Mouse (Mus musculus): Measurements from ENCODE around the gene E2f3.

E2f3 gene

DNA sequence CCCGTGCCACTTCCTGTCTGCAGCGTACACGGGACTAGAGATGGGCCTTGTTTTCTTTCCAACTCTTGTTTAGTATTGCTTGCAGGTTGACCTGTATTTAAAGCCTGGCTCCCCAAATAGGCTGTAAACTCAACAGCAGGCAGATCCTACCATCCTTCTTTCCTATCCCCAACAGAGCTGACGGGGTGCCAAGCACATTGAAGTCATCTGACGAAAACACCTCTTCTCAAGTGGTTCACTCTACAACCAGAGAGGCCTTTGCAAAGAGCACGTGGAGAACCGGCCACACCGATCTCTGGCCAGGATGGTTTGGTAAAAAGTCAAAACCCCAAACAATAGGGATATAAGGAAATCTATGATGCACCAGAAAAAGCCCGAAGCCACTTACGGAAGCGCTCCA, 8.5 kb downstream of the E2f3 start:
- no peak for DNase-seq

DNA sequence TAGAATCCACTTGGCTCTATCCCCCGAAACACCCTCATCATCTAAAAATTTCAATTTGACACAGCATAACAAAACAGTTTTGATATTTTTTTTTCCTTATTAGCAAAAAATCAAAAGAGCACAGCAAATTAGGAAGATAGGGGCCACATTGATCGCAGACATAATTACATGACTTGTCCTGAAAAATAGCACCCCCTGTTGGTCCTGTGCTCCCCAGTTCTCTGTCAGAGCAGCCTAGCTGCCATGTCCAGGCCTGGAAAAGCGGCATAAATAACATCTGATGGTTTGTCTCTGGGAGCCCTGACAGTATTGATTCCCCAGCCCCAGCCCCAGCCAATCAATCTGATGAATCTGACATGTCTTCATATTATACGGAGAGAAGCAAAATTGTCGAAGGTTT, 11.8 kb downstream of the E2f3 start:
- DNase-seq, result peak in 1 of 2 experiments; percentile 31

DNA sequence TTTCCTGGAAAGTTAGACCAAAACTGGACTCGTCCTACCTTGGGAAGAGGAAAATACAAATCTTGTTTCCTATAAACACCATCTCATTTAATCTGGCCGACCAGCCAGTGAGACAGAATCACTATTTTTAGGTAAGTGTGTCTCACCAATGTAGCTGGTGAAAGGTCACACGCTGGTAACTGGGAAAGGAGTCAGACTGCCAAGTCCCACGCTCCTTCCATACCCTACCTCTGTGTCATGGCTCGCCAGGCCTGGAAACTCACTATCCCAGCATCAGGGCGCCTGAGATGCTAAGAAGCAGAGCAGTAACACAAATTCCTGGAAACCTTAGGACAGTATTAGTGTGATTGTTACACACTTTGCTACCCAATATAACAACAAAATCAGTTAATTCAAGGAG, 12.3 kb downstream of the E2f3 start:
- no peak for DNase-seq

DNA sequence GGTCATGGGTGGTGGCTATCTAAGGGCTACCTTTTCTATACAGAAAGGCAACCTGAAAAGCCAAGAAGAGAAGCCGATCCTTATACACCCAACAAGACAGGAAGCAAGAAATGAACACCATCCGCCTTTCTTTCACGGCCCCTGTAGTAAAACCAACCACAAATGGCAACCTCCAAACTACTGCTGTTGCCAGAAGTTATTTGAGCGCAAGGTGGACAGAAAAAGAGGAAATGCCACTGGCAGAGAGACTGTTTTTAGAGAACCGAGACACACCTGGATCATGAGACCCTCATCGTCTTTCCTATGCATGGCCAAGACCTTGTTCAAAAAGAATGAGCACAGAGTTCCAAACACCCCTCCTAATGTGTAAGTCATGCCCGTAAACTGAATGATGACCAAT, 15.5 kb downstream of the E2f3 start:
- DNase-seq, result no peak

DNA sequence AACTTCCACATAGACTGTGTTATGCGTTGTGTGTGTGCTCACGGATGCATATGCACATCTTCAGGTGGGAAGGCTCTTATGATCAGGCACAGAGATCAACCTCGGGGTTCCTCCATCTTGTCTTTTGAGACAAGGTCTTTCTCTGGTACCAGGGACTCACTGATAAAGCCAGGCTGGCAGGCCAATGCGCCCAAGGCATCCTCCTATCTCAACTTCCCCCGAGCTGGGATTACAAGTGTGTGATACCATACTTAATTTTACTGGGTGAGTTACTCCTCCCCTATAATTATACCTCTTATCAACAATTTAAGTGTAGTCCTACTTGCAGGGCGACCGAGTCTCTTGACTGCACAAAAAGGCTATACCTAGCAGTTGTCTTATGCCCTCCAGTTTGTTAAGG, 17.2 kb downstream of the E2f3 start:
- no peak for DNase-seq

DNA sequence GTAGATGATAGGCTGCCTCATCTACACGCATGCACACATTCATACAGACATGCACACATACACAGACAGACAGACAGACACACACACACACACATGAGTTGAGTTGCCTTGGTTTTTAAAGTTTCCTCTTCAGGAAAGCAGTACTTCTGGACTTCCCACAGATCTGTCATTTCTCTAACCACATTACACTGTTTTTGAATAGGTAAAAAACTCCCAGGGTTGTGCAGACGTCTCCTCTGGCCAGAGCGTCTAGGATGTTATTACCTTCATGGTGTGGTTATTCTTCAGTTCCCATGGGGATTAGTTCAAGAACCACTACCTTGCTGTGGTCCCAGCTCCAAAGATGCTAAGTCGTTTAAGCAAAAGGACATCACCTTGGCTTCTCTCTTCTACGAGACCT, 18.5 kb downstream of the E2f3 start:
- DNase-seq, result no peak

DNA sequence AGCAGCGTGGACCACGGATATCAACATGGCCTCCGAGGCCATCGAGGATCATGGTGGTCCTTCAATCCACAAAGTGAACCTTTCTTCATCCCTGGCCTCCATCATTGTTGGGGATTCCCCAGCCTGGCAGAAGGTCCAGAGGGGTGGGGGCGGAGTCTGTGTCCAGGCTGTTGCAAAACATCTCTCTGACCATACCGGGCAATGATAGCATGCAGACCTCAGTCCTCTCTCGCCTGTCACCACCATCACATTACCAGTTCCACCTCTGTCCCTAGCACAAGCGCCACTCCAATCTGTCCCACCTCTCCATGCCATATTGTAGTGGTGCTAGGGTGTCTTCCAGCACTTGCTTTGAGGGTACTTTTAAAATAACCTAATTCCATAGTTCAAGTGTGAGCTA, 18.9 kb downstream of the E2f3 start:
- no peak for DNase-seq

DNA sequence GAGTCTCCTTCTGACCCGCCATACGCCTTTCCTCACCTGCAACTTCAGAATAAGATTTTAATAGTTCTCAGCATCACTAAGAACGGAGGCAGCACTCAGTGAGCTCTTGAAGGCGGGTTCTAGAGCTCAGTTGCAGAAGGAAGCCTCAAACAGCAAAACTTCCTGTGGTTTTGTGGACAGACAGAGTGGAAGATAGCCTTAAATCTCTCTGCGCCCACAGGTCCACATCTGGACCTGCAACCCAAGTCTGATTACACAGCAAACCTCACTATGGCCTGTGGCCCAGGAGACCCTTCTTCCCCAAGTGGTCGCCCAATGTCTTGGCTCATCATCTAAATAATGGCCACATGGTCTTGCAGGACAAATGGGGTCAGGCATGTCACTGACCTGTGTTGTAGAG, 21.8 kb downstream of the E2f3 start:
- no peak for DNase-seq

DNA sequence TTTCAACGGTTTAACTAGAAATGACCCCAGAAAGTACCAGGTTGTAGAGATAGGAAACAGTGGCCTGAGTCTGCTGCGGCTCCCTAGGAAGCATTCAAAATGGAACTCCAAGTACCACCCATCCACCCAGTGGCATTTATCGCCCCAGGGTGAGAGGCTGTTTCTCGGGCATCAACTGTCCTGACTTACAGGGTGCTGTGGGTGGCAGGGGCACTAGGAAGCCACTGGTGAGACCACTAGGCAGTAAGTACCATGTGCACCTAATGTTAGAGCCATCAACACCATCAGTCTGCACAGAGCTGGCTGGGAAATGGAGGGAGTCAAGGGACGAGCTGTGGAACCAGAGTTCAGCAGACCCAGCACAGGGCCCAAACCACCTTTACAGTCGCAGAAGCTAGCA, 25.4 kb downstream of the E2f3 start:
- no peak for DNase-seq

DNA sequence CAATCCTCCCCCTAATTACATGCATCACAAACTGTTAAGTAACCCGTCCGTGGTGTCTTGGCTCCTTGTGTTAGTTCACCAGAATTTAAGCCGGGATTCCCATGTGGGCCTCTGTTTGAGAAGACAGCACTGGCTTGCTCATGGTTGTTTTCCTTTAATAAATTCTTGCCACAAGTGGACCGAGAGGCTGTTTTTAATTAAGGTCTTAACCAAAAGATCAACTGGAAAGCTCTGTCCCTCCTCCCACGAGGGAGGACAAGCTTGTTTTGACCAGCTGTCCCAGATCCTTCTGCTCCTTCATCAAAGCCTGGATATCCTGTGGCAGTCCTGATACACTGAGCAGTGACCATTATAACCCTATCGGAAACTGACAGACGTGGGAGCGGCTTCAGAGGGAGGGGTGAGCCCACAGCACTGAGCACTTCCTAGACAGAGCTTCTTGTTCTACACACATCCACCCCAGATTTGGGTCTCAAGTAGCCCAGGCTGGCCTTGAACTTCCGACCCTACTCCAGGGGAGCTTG, 28.1 kb downstream of the E2f3 start:
- peak in 1 of 2 experiments; percentile 14 for DNase-seq

DNA sequence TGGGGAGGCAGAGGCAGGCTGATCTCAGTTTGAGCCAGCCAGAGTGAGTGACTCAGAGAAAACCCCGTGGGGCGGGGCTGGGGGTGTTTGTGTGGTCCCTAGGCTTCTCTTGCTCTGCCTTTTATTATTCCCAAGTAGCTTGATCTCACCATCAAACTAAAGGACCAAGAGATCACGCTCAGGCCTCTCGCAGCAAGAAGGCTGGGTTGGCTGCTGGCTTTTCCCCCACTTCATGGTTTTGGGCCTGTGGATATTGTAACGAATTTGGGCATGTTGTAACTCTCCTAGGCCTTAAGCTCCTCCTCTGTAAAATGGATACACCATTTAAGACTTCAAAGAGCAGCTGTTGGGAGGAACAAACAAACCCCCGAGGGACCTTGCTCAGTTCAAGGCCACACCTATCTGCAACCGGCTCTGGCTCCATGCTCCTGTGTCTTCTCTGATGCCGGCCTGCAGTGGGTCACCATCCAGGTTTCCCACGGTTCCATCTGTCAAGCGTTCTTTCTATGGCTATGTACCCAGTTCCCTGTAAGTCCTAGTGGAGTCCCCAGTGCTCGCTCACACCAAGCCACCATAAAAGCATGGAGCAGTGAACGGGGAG, 28.9 kb downstream of the E2f3 start:
- no peak for DNase-seq

DNA sequence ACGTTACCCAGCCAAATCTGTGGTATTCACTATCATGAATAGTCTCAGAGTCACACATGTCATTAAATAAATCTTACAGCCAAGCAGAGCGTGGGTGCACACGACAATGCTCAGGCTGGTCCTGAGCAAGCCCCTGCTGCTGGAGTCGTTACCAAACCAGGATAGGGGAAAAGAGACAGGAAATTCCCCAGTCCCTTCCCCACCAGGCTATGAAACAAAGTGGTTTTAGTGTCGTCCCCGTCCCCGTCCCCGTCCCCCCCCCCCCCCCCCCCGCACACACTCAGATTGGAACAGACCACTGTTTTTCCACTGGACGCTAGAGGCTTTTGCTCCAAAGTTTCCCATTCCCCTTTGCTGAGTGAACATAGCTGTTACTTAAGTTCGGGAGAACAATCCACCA, 30.6 kb downstream of the E2f3 start:
- DNase-seq, result no peak

DNA sequence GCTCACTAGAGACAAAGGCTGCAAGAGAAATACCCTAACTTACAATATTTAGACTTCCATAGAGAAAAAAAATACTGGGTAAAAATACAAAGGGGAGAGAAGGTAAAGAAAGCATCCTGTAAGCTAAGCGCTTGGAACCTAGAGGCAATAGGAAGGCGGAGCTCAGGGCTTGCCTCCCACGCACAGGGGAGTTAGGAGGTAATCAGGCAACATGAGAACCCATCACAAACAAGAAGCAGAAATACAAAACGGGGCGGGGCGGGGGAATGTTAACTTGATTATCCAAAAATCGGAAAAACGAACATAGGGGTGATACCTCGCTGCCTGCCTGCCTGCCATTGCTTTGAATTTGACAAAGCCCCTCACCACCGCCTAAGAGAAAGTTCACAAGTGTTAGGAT, 31.1 kb downstream of the E2f3 start:
- DNase-seq, result no peak

DNA sequence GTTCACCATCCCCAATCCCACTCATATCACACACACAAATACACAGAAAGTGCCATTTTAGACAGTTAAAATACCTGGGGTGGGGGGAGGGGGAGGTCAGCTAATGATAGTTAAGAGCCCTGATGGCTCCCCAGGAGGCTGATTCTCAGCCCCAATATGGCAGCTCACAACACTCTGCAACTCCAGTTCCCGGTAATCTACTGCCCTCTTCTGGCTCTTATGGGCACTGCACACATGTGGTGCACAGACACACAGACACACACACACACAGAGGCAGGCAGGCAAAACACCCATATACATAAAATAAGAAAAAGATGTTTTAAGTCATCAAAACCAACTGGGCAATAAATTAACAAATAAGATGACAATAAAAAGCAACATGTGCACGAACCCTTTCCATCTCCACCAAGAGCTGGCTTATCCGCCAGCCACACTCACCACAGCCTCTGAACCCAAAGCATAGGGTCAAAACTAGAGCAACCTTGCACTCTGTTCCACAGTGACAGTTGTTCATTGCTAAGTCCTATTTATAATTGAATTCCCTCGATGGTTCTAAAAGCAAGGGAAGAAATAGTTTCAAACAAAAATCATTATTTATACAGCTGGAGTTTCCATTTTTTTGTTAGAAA, 32.3 kb downstream of the E2f3 start:
- no peak for DNase-seq

DNA sequence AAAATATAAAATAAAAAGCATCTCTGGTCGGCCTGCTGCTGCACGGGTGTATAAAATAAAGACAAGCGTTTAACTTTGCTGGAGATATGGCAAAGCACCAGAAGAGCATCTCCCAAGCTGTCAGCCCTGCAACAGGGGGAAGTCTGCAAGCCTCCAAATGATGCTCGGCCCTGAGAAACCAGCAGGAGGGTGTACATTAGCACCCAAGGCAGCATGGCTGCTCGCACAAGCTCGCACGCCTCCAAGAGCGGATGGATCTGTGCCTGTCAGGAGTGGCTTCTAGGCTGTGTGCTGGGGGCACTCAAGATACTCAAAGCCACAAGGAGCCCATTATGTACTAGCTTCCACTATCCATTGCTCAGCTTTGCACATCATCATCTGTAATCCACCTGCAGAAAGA, 39.8 kb downstream of the E2f3 start:
- DNase-seq, result no peak

DNA sequence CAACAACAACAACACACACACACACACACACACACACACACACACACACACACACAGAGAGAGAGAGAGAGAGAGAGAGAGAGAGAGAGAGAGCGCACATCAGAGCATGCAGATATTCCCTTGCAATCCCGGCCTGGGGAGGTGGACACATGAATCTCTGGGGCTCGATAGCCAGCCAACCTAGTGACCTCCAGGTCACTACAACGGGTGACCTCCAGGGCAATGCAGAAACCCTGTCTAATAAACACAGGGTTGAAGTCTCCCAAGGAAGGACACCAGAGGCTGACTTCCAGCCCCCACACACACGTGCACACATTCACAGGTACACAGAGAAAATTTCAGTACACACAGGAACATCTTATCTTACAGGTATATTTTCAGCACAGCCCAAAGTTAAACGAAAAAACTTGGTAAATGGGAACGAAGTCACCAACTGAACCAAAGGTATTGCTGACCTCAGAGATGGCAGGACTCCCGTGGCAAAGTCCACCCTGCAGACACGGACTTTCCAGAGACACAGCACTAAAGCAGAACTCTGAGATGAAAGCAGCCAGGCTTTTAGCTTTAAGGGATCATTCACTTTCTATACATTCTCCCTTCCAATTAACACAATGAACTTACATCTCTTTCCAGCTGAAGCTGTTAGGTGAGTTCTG, 40.8 kb downstream of the E2f3 start:
- peak; percentile 47 to 57 for DNase-seq

DNA sequence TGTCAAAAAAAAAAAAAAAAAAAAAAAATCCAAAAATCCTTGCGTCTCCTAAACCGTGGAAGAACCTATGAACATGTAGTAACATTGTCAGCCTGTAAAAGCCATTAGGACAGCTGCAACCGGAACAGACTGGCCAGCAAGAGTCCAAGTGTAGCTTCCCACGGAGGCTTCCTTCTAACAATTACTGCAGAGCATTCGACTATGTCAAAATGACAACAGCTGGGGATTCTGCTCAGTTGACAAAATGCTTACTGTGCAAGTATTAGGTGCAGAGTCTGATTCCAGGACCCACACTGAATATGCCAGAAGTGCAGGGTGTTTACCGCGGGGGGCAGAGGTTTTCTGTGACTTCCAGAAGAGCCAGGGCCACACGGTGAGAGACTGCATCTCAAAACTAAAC, 41.4 kb downstream of the E2f3 start:
- peak; percentile 35 to 36 for DNase-seq

DNA sequence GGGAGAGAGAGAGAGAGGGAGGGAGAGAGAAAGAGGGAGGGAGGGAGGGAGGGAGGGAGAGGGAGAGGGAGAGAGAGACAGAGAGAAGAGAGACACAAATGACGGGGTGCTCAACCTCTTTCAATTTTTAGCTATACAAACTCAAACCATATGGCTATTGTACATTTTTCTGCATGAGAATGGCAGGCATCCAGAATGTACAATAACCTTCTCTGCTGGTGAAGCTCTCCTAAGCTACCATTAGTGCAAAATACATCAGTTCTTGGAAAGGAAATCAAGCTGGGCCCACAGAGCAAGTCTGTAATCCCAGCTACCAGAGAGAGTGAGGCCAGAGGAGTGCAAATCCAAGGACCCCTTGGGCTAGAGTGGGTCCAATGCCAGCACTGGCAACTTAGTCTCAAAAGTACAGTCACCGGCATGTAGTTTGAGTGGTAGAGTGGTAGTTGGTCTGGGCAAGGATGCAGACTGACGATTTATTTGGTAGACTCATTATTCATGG, 42.3 kb downstream of the E2f3 start:
- DNase-seq, result no peak

DNA sequence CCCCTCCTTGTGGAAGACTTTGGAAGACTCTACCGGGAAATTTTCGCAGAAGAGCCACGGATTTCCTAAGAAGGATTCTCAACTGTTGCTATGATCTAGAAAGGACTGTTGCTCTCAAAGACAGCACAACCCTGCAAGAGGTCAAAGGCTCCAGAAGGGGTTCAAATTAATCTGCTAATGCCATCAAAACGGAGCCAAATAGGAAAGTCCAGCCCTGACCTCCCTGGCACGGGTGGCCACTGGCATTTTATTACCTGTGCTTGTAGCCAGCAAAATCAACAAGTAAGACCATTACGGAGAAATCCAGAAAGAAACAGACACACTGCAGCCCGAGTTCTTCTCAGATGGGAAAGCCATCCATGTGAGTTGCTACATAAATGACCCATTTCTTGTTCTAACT, 45.8 kb downstream of the E2f3 start:
- peak; percentile 27 to 42 for DNase-seq

DNA sequence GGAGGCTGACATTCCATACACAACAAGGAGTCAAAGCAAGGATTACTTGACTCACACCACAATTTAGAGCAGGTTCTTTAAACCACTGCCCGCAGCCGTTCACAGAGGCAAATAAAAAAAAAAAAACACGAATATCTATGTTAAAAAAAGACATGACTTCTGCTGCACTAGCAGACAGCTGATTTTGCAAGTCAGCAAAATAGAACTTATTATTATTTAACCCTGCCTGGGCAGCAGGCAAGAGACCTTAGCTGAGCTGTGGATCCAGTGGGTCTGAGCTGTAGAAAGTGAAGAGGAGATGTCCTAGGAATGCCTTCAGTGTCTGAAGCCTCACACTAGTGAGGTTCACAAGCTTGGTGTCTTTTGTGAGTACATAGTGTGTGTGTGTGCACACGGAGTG, 46.5 kb downstream of the E2f3 start:
- no peak for DNase-seq

DNA sequence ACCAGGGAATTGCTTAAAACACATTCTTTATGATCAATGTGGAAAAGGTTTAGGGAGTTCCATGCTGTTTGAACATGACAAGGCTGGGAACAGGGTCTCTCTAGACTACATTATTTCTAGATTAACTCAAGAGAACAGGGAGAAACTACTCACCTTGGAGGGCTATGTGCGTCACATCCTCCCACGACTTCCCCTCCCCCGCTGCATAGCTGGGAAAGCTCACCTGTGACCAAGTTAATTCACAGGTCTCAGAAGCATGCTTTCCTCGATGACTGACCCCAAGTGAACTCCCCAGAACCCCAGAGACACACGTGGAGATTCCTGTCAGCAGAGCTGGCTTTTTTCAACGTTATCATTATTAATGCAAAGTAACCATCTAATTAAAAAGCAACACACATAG, 47.1 kb downstream of the E2f3 start:
- no peak for DNase-seq

DNA sequence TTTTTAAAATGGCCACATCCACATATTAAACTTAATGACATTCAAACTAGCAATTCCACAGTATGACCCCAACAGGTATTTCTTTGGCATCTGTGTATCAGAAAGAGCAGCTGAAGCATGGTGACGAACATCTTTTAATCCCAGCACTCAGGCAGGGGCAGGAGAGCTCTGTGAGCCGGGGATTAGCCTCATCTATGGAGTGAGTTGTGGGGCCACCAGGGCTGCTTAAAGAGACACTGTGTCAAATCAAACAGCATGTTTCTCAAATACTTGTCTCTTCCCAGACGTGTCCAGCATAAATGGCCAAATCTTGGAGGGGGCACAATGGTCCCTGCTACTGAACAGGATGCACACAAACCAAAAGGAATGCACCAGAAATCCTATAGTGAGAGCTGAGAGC, 59.7 kb downstream of the E2f3 start:
- no peak for DNase-seq

DNA sequence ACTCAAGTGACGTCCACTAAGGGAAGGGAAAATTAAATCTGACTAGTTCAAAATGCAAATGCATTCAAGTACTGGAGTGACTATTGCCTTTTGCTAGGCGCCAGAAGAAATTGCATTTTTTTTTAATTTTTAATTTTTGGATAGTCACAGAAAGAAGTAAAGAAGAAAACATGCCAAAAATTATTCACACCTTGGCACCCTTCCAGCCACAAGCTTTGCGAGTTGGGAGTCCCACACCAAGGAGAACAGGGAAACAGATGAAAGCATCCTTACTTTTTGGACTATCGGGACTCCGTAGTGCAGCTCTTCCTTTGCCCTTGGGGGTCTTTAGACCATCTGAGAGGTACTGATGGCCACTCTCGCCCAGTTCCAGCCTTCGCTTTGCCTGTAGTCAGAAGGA, 66.0 kb downstream of the E2f3 start:
- no peak for DNase-seq

DNA sequence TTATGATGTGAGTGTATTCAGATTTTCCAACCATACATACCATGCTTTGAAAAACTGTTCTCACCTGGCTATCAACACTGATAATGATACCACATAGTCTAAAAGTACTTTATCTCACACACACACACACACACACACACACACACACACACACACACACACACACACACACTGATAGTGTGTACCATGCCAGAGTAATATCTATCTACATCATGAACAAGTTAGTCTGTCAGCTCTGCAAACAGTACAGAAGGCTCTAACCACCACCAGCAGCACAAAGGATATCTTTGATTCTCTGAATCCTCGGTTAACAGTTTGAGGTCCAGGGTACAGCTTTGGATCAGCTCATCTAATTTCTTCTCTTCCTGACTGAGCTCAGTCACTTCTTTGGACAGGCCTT, 69.3 kb downstream of the E2f3 start:
- DNase-seq, result no peak

All from kidney, adult 8-10 months (tissue).